Mouse (Mus musculus) lung, postnatal 0 days (tissue): ENCODE measurements around the gene Pot1b.

Experiments
- CTCF ChIP-seq: IDR thresholded peaks from 2 replicates; pipeline ENCODE4 v1.5.1; 2016; ENCODE audit warnings: antibody characterized with exemption, mild to moderate bottlenecking
- EP300 ChIP-seq: IDR thresholded peaks from 2 replicates; pipeline ENCODE4 v1.6.1; 2016; ENCODE audit warnings: antibody characterized with exemption, mild to moderate bottlenecking, control low read depth

DNA sequence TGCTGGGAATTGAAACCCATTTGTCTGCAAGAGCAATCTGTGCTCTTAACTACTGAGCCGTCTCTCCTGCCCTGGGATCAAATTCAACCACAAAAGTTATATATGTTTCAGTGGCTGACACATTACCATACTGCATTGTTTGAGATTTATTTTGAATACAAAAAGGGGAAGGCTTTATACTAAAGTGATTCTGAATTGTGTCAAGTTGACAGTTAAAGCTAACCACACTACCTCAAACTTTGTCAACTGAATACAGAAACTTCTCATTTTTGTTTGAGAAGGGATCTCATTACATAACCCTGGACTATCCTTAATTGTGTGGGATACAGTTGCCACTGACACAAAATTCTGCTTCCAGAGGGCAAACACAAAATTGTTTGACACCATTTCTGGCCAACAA lies 8.8 kb upstream of the Pot1b start:
- TF ChIP-seq EP300 (no peak), CTCF (no peak)
